Mouse (Mus musculus): ENCODE measurements at regions not wholly inside any gene's neighbourhood (a gene's known extent, or its start where the extent isn't known, plus 50 kb on each side); places are given as distances from the start of the nearest gene placed in this dataset.

DNA sequence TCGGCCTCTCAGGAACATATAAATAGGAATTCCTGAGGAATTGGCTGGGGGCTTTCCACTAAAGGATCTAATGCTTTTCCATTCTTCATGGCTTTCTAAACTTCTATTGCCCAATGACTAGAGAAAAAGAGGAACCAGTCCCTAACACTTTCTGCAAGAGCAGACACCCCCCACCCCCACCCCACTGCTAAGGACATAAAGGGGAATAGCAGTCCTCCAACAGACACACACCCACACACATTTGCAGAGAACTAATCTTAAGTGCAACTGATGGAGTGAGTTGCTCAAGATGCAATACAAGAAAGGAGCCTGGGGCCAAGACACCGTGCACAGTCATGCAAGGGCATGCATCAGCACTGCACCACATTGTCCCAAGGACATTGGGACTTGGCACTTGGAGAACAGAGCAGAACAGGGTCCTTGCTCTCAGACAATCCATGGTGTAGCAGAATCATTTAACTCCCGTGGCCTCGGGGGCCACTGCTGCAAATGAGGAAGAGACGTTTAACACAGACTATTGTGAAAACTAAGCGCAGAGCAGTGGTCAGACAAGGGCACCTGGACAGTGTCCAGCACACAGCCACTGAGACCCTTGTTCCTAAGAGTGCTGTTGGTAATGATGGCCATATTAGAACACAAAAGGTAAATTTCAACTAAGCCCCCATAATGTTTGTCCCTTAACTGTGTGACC lies 161.1 kb downstream of the Xpnpep1 start:
- H3K9ac ChIP-seq (ENCODE audit: low read depth, low read length): no peak overlapping the region
- no peaks in the 10 kb centered on the region for H3K36me3 ChIP-seq (ENCODE audit: control insufficient read depth, insufficient read depth, low read length)
- H3K27me3 ChIP-seq (ENCODE audit: control insufficient read depth, insufficient read depth, low read length): no peaks in the 10 kb centered on the region
- 74% methylated on average over 6 of the region's 6 CpGs for WGBS
- H3K27ac ChIP-seq: no peak overlapping the region
- no peak for TF ChIP-seq POLR2A (IDR thresholded peaks at IDR 0.05; ENCODE audit: insufficient read depth, low read depth, low read length)
- no peak for TF ChIP-seq CTCF (IDR thresholded peaks at IDR 0.05)
- no peak for TF ChIP-seq EP300 (IDR thresholded peaks at IDR 0.05; ENCODE audit: insufficient read depth, low read depth, low read length)
- no peak overlapping the region for H3K4me3 ChIP-seq
- H3K4me1 ChIP-seq (ENCODE audit: control insufficient read depth, insufficient read depth, low read length): no peaks in the 10 kb centered on the region
- intact Hi-C loops (cut with DNase I): no loop called here
- DNase-seq: no peak
- no peaks in the 10 kb centered on the region for H3K79me2 ChIP-seq (replicated peaks; ENCODE audit: control insufficient read depth, insufficient read depth, low read length)

DNA sequence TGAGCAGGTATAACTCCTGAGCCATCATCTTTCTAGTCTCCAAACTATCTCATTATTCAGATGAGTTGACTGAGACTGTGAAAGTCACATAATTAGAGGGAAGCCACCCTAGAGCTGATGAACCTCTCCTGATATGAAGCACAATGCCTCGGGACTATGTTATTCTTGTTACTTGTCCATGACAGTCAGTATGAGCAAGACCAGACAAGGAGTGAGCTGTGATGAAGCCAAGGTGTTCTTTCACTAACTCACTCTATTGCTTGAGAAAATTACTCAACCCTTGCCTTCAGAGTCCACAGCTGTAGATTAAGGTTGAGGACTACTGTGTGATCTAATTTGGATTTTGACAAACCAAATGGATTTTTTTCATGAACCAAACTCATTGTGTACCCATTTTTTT lies 173.4 kb downstream of the Xpnpep1 start:
- Histone ChIP-seq H3K36me3 (ENCODE audit: control insufficient read depth, insufficient read depth, low read length) (no peaks in the 10 kb centered on the region), H3K4me3 (no peak overlapping the region), H3K27ac (no peak overlapping the region), H3K9ac (ENCODE audit: low read depth, low read length) (no peak overlapping the region), H3K4me1 (ENCODE audit: control insufficient read depth, insufficient read depth, low read length) (no peaks in the 10 kb centered on the region), H3K27me3 (ENCODE audit: control insufficient read depth, insufficient read depth, low read length) (no peaks in the 10 kb centered on the region), H3K79me2 (replicated peaks; ENCODE audit: control insufficient read depth, insufficient read depth, low read length) (no peaks in the 10 kb centered on the region)
- TF ChIP-seq POLR2A (IDR thresholded peaks at IDR 0.05; ENCODE audit: insufficient read depth, low read depth, low read length) (no peak), CTCF (IDR thresholded peaks at IDR 0.05) (no peak), EP300 (IDR thresholded peaks at IDR 0.05; ENCODE audit: insufficient read depth, low read depth, low read length) (no peak)
- DNase-seq: no peak
- 69% methylated on average over 1 of the region's 1 CpGs for WGBS
- intact Hi-C loops (cut with DNase I): no loop called here

DNA sequence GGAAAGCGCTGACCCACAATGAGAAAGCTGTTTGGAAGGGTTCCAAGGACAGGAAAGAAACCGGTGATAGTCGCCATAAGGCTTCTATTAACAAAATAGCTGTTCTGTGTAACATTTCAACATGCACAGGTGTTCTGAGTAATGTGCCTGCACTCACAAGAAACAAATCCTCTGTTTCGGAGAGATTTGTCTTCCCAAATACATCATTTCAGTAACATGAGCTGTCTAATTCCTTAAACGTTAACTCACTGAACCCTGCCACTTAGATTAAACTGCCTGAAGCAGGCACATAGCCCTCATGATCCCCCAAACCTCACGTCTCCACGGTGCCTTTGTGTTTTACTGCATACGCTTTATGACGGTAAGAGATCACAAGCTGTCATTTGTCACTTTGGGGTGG lies 178.4 kb downstream of the Xpnpep1 start:
- no peak for TF ChIP-seq CTCF (IDR thresholded peaks at IDR 0.05)
- TF ChIP-seq POLR2A (IDR thresholded peaks at IDR 0.05; ENCODE audit: insufficient read depth, low read depth, low read length): no peak
- no peak for TF ChIP-seq EP300 (IDR thresholded peaks at IDR 0.05; ENCODE audit: insufficient read depth, low read depth, low read length)
- Histone ChIP-seq H3K27ac (no peak overlapping the region), H3K27me3 (ENCODE audit: control insufficient read depth, insufficient read depth, low read length) (no peaks in the 10 kb centered on the region), H3K79me2 (replicated peaks; ENCODE audit: control insufficient read depth, insufficient read depth, low read length) (no peaks in the 10 kb centered on the region), H3K9ac (ENCODE audit: low read depth, low read length) (no peak overlapping the region), H3K4me1 (ENCODE audit: control insufficient read depth, insufficient read depth, low read length) (no peaks in the 10 kb centered on the region), H3K4me3 (no peak overlapping the region), H3K36me3 (ENCODE audit: control insufficient read depth, insufficient read depth, low read length) (no peaks in the 10 kb centered on the region)
- 59% methylated on average over 9 of the region's 9 CpGs for WGBS
- intact Hi-C loops (cut with DNase I): no loop called here
- no peak for DNase-seq

DNA sequence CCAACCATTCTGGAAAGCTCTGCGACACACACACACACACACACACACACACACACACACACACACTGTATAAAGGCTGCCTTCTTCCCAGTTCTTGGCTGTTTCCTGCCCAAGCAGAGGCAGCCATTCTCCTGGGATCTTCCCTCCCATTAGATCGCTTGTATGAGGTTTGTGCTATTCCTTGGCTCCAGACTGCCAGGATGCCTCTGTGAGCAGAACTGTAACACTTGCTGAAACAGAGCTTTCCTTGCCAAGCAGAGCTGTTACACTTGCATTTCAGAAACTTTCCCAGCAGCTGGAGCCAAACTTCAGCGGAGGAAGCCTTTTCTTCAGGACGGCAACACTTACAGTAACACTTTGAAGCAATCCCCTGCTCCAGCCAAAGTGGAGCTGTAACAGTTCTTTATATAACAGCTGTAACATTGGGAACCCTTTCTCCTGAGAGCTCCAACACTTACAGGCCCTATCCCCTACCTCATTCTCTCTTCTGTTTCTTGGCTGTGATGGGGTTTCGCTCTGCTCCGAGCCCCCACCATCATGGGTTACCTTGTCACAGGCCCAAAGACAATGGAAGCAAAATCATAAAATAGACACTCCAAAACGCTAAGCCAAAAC lies 185.8 kb downstream of the Xpnpep1 start:
- 67% methylated on average over 7 of the region's 7 CpGs for WGBS
- H3K27ac ChIP-seq: no peak overlapping the region

DNA sequence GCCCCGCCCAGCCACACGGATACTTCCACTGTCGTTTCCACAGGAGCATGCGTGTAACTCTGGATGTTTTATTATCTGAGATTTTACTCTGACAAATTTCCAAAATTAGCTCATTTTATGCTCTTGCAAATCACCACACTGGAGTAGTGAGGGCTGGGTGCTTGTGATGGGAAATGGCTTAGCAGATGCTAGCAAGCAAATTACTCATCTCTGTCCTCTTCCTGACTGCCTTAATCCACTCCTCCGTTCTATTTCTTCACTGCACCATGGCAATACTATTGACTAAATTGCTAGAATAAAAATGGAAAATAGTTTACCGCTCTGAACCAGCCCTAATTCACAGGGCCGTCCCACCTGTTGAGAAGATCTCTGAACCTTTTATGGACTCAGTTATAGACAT lies 223.8 kb downstream of the Xpnpep1 start:
- H3K79me2 ChIP-seq (replicated peaks; ENCODE audit: control insufficient read depth, insufficient read depth, low read length): no peaks in the 10 kb centered on the region
- H3K27me3 ChIP-seq (ENCODE audit: control insufficient read depth, insufficient read depth, low read length): no peaks in the 10 kb centered on the region
- TF ChIP-seq POLR2A (IDR thresholded peaks at IDR 0.05; ENCODE audit: insufficient read depth, low read depth, low read length) (no peak), CTCF (IDR thresholded peaks at IDR 0.05) (no peak), EP300 (IDR thresholded peaks at IDR 0.05; ENCODE audit: insufficient read depth, low read depth, low read length) (no peak)
- H3K36me3 ChIP-seq (ENCODE audit: control insufficient read depth, insufficient read depth, low read length): no peaks in the 10 kb centered on the region
- no peaks in the 10 kb centered on the region for H3K4me1 ChIP-seq (ENCODE audit: control insufficient read depth, insufficient read depth, low read length)
- intact Hi-C loops (cut with DNase I): no loop called here
- H3K4me3 ChIP-seq: no peak overlapping the region
- H3K9ac ChIP-seq (ENCODE audit: low read depth, low read length): no peak overlapping the region
- WGBS: 82% methylated on average over 7 of the region's 7 CpGs
- no peak for DNase-seq
- H3K27ac ChIP-seq: no peak overlapping the region

More for the DNA sequence above, 185.8 kb downstream of the Xpnpep1 start:
- H3K79me2 ChIP-seq (replicated peaks; ENCODE audit: control insufficient read depth, insufficient read depth, low read length): no peaks in the 10 kb centered on the region
- TF ChIP-seq POLR2A (IDR thresholded peaks at IDR 0.05; ENCODE audit: insufficient read depth, low read depth, low read length) (no peak), EP300 (IDR thresholded peaks at IDR 0.05; ENCODE audit: insufficient read depth, low read depth, low read length) (no peak), CTCF (IDR thresholded peaks at IDR 0.05) (no peak)
- H3K4me3 ChIP-seq: no peak overlapping the region
- no peaks in the 10 kb centered on the region for H3K27me3 ChIP-seq (ENCODE audit: control insufficient read depth, insufficient read depth, low read length)
- no peaks in the 10 kb centered on the region for H3K4me1 ChIP-seq (ENCODE audit: control insufficient read depth, insufficient read depth, low read length)
- intact Hi-C loops (cut with DNase I): no loop called here
- peak in 1 of 2 experiments; percentile 12 for DNase-seq
- H3K9ac ChIP-seq (ENCODE audit: low read depth, low read length): no peak overlapping the region
- no peaks in the 10 kb centered on the region for H3K36me3 ChIP-seq (ENCODE audit: control insufficient read depth, insufficient read depth, low read length)

DNA sequence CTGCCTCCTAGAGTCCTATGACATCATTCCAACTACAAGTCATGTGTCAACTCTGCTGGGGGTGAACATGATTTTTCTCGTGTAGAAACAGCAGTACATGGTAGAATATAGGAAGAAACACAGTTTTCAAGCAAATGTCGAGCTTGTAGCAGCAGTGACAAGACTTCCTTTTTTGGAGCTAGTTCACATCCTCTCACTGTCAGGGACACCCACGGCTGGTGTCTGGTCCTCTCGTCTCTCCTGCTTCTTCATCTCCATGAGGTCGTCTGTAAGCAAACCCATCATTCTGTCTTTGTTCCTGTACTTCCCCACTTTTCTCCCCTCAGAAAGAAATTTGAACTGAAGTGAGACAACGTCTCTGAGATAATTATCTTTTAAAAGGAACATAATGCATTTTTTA lies 228.0 kb downstream of the Xpnpep1 start:
- Histone ChIP-seq H3K4me1 (ENCODE audit: control insufficient read depth, insufficient read depth, low read length) (no peaks in the 10 kb centered on the region), H3K27ac (no peak overlapping the region), H3K9ac (ENCODE audit: low read depth, low read length) (no peak overlapping the region), H3K4me3 (no peak overlapping the region), H3K27me3 (ENCODE audit: control insufficient read depth, insufficient read depth, low read length) (no peaks in the 10 kb centered on the region), H3K36me3 (ENCODE audit: control insufficient read depth, insufficient read depth, low read length) (no peaks in the 10 kb centered on the region), H3K79me2 (replicated peaks; ENCODE audit: control insufficient read depth, insufficient read depth, low read length) (no peaks in the 10 kb centered on the region)
- intact Hi-C loops (cut with DNase I): no loop called here
- TF ChIP-seq POLR2A (IDR thresholded peaks at IDR 0.05; ENCODE audit: insufficient read depth, low read depth, low read length) (no peak), EP300 (IDR thresholded peaks at IDR 0.05; ENCODE audit: insufficient read depth, low read depth, low read length) (no peak), CTCF (IDR thresholded peaks at IDR 0.05) (no peak)
- no peak for DNase-seq
- 49% methylated on average over 6 of the region's 6 CpGs for WGBS
